Mouse (Mus musculus): ENCODE measurements at regions not wholly inside any gene's neighbourhood (a gene's known extent, or its start where the extent isn't known, plus 50 kb on each side); places are given as distances from the start of the nearest gene placed in this dataset.

- TF ChIP-seq POLR2A (IDR thresholded peaks at IDR 0.05; ENCODE audit: borderline replicate concordance, control insufficient read depth, low read depth, low read length) (no peak), CTCF (IDR thresholded peaks at IDR 0.05; ENCODE audit: control insufficient read depth, insufficient read depth, low read length) (no peak)
Observed at GRCm38 (mm10) chr5:118345226-118345625, 100.2 kb downstream of the 2410131K14Rik start.

Measured in bone marrow, adult 2 months (tissue).